Mouse (Mus musculus): Measurements from ENCODE around the gene Gapvd1. TPM values are rescaled to one million over a fixed set of nuclear protein-coding genes. Genes with fewer than 3 reads are reported as not detected.
"Not testable (repeated sequence)": the region's sequence is repeated elsewhere in the genome, so short reads cannot be mapped to it uniquely, and the experiment has no call there.

The Gapvd1 gene
- total RNA-seq (2014; rRNA removed) (106 and 108 TPM in 2 replicates), polyA plus RNA-seq (2015; fragmentation: Nextera tagmentation; extraction: Ambion mirVana) (59.4 and 94.1 TPM in 2 replicates)

DNA sequence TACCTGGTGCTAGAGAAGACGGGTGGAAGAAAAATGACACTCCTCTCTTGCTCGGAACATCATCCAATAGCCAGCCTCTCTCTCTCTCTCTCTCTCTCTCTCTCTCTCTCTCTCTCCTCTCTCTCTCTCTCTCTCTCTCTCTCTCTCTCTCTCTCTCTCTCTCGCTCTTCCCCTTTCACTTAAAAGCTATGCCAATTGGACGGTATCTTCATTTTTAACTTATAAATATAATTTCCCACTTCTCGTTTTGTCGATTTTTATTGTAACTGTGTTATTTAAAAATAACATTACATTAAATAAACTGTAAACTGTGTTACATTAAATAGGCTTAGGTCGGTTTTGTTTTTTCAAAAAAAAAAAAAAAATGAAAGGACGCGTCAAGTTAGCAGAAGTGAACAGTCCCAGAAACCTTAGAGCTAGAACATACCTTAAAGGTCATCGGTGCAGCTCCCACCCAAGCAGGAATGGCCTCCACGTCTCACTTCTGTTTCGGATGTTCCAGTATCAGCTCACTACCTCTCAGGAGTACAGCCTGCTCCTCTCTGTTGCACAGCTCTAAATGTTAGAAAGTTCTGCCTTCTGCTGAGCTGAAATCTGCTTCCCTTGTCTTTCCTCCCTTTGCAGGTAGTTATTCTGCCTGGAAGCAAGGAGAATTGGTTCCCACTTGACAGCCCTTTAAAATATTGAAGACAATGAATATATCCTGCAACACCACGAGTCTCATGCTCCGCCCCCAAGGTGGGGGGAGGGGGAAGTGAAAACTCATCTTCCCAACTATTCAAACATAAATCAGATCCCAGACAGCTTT is at the start of gene Gapvd1:
Gapvd1 (minus strand) TSS at position 682 of the 808 bp plus-strand sequence.
- Histone ChIP-seq H3K9me3 (ENCODE audit: low read length) (no peaks in the 10 kb centered on the region), H3K4me1 (ENCODE audit: insufficient read depth) (peaks cover 11% of the 10 kb centered on the region), H3K27me3 (ENCODE audit: insufficient read depth, low read length) (no peaks in the 10 kb centered on the region), H3K4me2 (ENCODE audit: low read depth) (peak within 1 kb of the TSS; percentile 60), H3K4me3 (ENCODE audit: low read depth, low read length) (peak within 1 kb of the TSS; percentile 96), H3K9ac (peak within 1 kb of the TSS; percentile 92), H3K27ac (ENCODE audit: low read depth, low read length) (peak within 1 kb of the TSS; percentile 90), H3K36me3 (ENCODE audit: insufficient read depth) (no peaks in the 10 kb centered on the region)
- 2% methylated on average over 13 of the region's 14 CpGs for WGBS
- no peak for TF ChIP-seq CTCF (IDR thresholded peaks at IDR 0.05; ENCODE audit: low read depth)
- DNase-seq (peak; percentile 73), ATAC-seq (peak; percentile 23; the same call in 1 of the 2 replicates)

DNA sequence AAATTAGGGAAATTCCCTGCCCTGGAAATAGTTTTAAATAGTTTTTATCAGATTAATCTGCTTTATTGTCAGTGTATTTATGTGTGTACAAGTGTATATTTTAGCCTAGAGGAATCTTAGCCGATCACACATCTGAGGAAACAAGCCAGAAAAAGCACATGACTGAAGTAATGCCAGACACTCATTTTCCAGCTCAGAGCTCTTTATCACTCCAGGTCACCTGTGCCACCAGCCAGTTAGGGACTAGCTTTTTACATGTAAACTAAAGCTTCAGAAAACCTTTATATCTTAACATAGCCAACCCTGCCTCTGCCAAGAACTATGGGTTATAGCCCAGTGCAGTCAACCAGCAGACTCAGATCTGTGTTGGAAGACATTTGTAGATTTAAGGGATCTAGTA is 49.8 kb upstream of the Gapvd1 start:
- Histone ChIP-seq H3K4me3 (ENCODE audit: low read depth, low read length) (no peak overlapping the region), H3K9me3 (ENCODE audit: low read length) (no peaks in the 10 kb centered on the region), H3K36me3 (ENCODE audit: insufficient read depth) (0 out of 2 replicates have a peak, but pooled peaks cover 12% of the 10 kb centered on the region), H3K9ac (no peak overlapping the region), H3K4me2 (ENCODE audit: low read depth) (no peak overlapping the region), H3K4me1 (ENCODE audit: insufficient read depth) (peaks cover 9% of the 10 kb centered on the region; the same call in 1 of the 2 replicates), H3K27me3 (ENCODE audit: insufficient read depth, low read length) (no peaks in the 10 kb centered on the region), H3K27ac (ENCODE audit: low read depth, low read length) (no peak overlapping the region)
- TF ChIP-seq CTCF (IDR thresholded peaks at IDR 0.05; ENCODE audit: low read depth): no peak
- 66% methylated on average over 1 of the region's 1 CpGs for WGBS
- DNase-seq (no peak), ATAC-seq (no peak)

DNA sequence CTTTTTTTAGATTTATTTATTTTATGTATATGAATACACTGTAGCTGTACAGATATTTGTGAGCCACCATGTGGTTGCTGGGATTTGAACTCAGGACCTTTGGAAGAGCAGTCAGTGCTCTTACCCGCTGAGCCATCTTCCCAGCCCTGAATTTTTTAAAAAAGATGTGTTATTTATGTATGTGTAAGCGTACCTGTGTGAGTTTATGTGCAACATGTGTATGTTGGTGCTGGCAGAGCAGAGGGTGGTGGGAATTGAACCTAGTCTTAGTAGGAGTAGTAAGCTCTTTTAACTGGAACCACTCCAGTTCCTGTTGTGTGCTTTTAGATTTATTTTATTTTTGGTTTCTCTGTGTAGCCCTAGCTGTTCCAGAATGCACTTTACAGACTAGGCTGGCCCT is 49.1 kb upstream of the Gapvd1 start:
- ATAC-seq (no peak), DNase-seq (no peak)
- Histone ChIP-seq H3K4me1 (ENCODE audit: insufficient read depth) (peaks cover 10% of the 10 kb centered on the region; the same call in 1 of the 2 replicates), H3K27ac (ENCODE audit: low read depth, low read length) (no peak overlapping the region), H3K9ac (no peak overlapping the region), H3K4me2 (ENCODE audit: low read depth) (no peak overlapping the region), H3K4me3 (ENCODE audit: low read depth, low read length) (no peak overlapping the region), H3K27me3 (ENCODE audit: insufficient read depth, low read length) (no peaks in the 10 kb centered on the region), H3K36me3 (ENCODE audit: insufficient read depth) (0 out of 2 replicates have a peak, but pooled peaks cover 12% of the 10 kb centered on the region), H3K9me3 (ENCODE audit: low read length) (no peaks in the 10 kb centered on the region)
- WGBS: 95% methylated on average over 2 of the region's 2 CpGs
- TF ChIP-seq CTCF (IDR thresholded peaks at IDR 0.05; ENCODE audit: low read depth): no peak

- peak overlapping the region; percentile 24 for H3K4me2 ChIP-seq (ENCODE audit: low read depth)
- 76% methylated on average over 3 of the region's 3 CpGs for WGBS
- no peak for TF ChIP-seq CTCF (IDR thresholded peaks at IDR 0.05; ENCODE audit: low read depth)
- H3K9ac ChIP-seq: no peak overlapping the region
- H3K4me1 ChIP-seq (ENCODE audit: insufficient read depth): peaks cover 13% of the 10 kb centered on the region; the same call in 1 of the 2 replicates
- no peak overlapping the region for H3K4me3 ChIP-seq (ENCODE audit: low read depth, low read length)
- no peaks in the 10 kb centered on the region for H3K27me3 ChIP-seq (ENCODE audit: insufficient read depth, low read length)
- no peak for ATAC-seq
- no peak for DNase-seq
- 0 out of 2 replicates have a peak, but pooled peaks cover 12% of the 10 kb centered on the region for H3K36me3 ChIP-seq (ENCODE audit: insufficient read depth)
- H3K9me3 ChIP-seq (ENCODE audit: low read length): no peaks in the 10 kb centered on the region
- no peak overlapping the region for H3K27ac ChIP-seq (ENCODE audit: low read depth, low read length)
Measured at GRCm38 (mm10) chr2:34803746-34804145, 48.7 kb upstream of the Gapvd1 start.

DNA sequence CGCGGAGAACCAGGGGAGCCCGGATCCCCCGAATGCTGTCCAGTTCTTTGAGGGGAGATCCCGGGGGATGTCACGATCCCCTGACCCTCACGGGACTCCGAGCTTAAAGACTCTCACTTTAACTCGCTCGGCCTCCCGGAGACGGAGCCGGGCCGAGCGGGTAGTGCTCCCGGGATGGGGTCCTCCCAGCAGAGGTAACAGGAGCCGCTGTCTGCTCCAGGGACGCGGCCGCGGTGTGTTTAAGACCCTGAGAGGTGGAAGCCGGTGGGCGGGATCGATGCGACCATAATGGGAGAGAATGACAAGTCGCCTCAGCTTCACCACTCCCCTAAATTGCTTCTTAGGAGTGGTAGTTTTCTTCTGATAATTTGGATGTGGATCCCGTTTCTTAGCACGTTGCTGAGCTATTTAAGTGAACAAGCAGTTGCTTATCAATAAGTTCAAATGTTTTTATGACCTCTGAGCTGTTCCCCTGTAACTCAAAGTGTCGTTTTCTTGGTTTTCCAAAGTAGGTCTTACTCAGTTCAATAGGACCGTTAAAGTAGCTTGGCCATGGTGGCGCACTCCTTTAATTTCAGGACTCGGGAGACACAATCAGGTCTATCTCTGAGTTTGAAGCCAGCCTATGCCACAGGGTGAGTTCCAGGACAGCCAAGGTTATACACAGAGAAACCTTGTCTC is 47.7 kb upstream of the Gapvd1 start:
- under 1% methylated on average over 21 of the region's 32 CpGs for WGBS
- Histone ChIP-seq H3K4me2 (ENCODE audit: low read depth) (peak overlapping the region; percentile 61), H3K36me3 (ENCODE audit: insufficient read depth) (0 out of 2 replicates have a peak, but pooled peaks cover 12% of the 10 kb centered on the region), H3K9ac (peak overlapping the region; percentile 84), H3K4me1 (ENCODE audit: insufficient read depth) (peaks cover 13% of the 10 kb centered on the region; the same call in 1 of the 2 replicates), H3K4me3 (ENCODE audit: low read depth, low read length) (peak overlapping the region; percentile 59), H3K27ac (ENCODE audit: low read depth, low read length) (peak overlapping the region; percentile 90)
- DNase-seq: peak; percentile 52
- H3K27me3 ChIP-seq (ENCODE audit: insufficient read depth, low read length); H3K9me3 ChIP-seq (ENCODE audit: low read length): not testable (repeated sequence)
- peak; percentile 44 for ATAC-seq

- DNase-seq: peak; percentile 100
- peak; percentile 29 for TF ChIP-seq CTCF (IDR thresholded peaks at IDR 0.05; ENCODE audit: low read depth)
- Histone ChIP-seq H3K27me3 (ENCODE audit: insufficient read depth, low read length) (no peaks in the 10 kb centered on the region), H3K27ac (ENCODE audit: low read depth, low read length) (peak overlapping the region; percentile 90), H3K4me1 (ENCODE audit: insufficient read depth) (peaks cover 13% of the 10 kb centered on the region; the same call in 1 of the 2 replicates), H3K4me2 (ENCODE audit: low read depth) (peak overlapping the region; percentile 61; the same call in 1 of the 2 replicates), H3K4me3 (ENCODE audit: low read depth, low read length) (peak overlapping the region; percentile 59), H3K36me3 (ENCODE audit: insufficient read depth) (0 out of 2 replicates have a peak, but pooled peaks cover 10% of the 10 kb centered on the region), H3K9me3 (ENCODE audit: low read length) (no peaks in the 10 kb centered on the region), H3K9ac (peak overlapping the region; percentile 84)
- WGBS: 7% methylated on average over 39 of the region's 39 CpGs
- peak; percentile 99 for ATAC-seq
Measured at GRCm38 (mm10) chr2:34801516-34802482, 46.8 kb upstream of the Gapvd1 start.
